Mouse (Mus musculus): ENCODE measurements around the gene Dglucy.

DNA sequence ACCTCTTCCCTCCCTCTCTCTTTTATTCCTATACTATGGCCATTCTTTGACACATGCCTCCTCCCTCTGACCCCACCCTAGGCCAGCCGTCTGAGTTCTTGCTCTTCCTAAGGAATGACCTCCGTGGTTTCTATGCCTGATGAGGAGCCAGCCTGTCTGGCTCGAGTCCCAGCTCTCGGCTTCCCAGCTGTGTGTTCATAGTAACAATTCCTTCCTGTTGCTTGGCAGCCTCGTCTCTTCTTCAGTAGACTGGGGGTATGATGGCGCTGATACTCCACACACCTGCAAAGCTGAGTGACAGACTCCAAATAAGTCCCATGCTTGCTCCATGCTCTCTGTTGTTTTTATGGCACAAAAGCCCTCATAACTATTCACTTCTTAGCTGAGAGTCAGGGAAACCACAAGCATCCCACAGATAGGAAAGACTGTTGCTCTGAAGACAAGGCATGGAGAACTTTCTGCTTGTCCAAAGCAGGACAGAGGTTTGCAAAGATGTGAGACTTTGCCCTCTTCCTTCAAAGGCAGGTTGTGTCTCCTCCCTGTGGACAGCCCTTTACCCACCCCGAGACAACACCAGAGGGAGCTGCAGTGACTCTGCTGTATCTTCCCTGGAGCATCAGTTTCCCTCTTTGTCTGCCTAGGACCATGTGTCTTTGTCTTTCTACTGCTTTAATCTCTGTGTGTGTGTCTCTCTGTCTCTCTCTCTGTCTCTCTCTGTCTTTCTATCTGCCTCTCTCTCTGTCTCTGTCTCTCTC is 6.5 kb upstream of the Dglucy start:
- peak; percentile 28; the same call in 1 of the 2 replicates for TF ChIP-seq CTCF (IDR thresholded peaks at IDR 0.05; ENCODE audit: low read depth, low read length)
- TF ChIP-seq POLR2A (IDR thresholded peaks at IDR 0.05; ENCODE audit: borderline replicate concordance, low read depth, low read length): no peak
